Mouse (Mus musculus) embryonic facial prominence, embryonic 13.5 days (tissue): ENCODE measurements around the gene Kdm5b. TPM values are rescaled to one million over a fixed set of nuclear protein-coding genes. Genes with fewer than 3 reads are reported as not detected.

Source experiments
- ATAC-seq: fragments of 200-750 bp; cut with Nextera tagmentation; 2 replicates; pipeline ENCODE4 v1.8.0; 2017; ENCODE audit warnings: low read depth; ENCODE audit not compliant: insufficient number of reproducible peaks, insufficient read depth, low FRiP score, low TSS enrichment
- H3K27ac ChIP-seq: fragments of 300-500 bp; sonication (generic); 2 replicates; pipeline ENCODE4 v1.5.1; 2015; ENCODE audit warnings: moderate library complexity, mild to moderate bottlenecking, inconsistent platforms
- H3K27me3 ChIP-seq: fragments of 300-500 bp; sonication (generic); 2 replicates; pipeline ENCODE4 v1.6.1; 2015; ENCODE audit warnings: mild to moderate bottlenecking, inconsistent platforms
- H3K36me3 ChIP-seq: fragments of 300-500 bp; sonication (generic); 2 replicates; pipeline ENCODE4 v1.6.1; 2015; ENCODE audit warnings: mild to moderate bottlenecking, inconsistent platforms
- H3K4me1 ChIP-seq: fragments of 300-500 bp; sonication (generic); 2 replicates; pipeline ENCODE4 v1.6.1; 2015; ENCODE audit warnings: inconsistent platforms
- H3K4me2 ChIP-seq: fragments of 300-500 bp; sonication (generic); 2 replicates; pipeline ENCODE4 v1.6.1; 2015; ENCODE audit warnings: moderate library complexity, mild to moderate bottlenecking, inconsistent platforms
- H3K4me3 ChIP-seq: fragments of 300-500 bp; sonication (generic); 2 replicates; pipeline ENCODE4 v1.5.1; 2015; ENCODE audit warnings: mild to moderate bottlenecking, inconsistent platforms
- H3K9ac ChIP-seq: fragments of 300-500 bp; sonication (generic); 2 replicates; pipeline ENCODE4 v1.6.1; 2015; ENCODE audit warnings: mild to moderate bottlenecking, inconsistent platforms
- H3K9me3 ChIP-seq: fragments of 300-500 bp; sonication (generic); 2 replicates; pipeline ENCODE4 v1.6.1; 2016; ENCODE audit warnings: inconsistent platforms
- WGBS: fragments of 180-500 bp; shearing (Covaris S2); methylation state at CpG from one replicate; pipeline ENCODE4 v1.1.7; 2015; ENCODE audit warnings: mixed read lengths; 5-methylcytosine and 5-hydroxymethylcytosine counted together
- polyA plus RNA-seq: library from polyadenylated mRNA; unstranded; fragments of >200 nt; fragmentation: Nextera tagmentation; extraction: Ambion mirVana; gene quantifications from 2 replicates; pipeline ENCODE4 v1.2.1, GENCODE M21; 2015

Kdm5b gene
- polyA plus RNA-seq, 1 experiment from 2014 or later, result 88.9 TPM

DNA sequence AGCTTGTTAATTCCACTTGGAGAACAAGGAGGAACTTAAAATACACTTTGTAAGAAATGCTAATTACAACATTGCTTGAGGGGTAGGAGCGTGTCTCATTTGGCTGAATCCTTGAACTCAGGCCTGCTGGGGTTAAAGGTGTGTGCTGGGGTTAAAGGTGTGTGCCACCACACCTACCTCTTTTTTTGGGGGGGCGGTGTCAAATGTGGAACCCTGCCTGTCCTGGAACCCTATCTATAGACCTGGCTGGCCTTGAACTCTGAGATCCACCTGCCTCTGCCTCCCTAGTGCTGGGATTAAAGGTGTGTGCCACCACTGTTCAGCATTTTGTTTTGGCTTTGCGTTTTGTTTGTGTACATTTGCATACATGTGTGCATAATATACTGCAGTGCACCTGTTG lies 3.8 kb downstream of the Kdm5b start:
- WGBS, result 89% methylated on average over 3 of the region's 3 CpGs
- ATAC-seq, result no peak

DNA sequence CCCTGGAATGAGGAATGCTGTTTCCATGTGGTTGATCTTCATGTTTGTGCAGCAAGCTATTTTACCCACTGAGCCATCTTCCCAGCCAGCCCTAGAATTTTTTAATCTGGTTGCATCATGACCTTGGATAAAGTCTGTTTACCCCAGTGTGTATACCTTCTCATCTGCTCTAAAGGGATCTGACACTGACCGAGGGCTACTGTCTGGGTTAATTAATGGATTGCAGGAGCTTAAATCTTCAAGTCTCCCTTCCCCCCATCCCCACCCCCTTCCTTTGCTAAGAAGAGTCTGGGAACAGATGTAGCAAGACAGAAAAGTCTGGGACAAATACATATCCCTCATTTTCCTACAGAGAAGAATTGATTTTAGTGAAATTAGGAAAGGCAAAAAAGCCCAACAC lies 7.5 kb downstream of the Kdm5b start:
- Histone ChIP-seq H3K4me3 (no peak overlapping the region), H3K36me3 (no peaks in the 10 kb centered on the region)
- WGBS, result 37% methylated on average over 1 of the region's 1 CpGs

More for the DNA sequence above, 3.8 kb downstream of the Kdm5b start:
- Histone ChIP-seq H3K36me3 (no peaks in the 10 kb centered on the region), H3K9me3 (no peaks in the 10 kb centered on the region), H3K4me1 (peaks cover 36% of the 10 kb centered on the region), H3K27me3 (no peaks in the 10 kb centered on the region), H3K9ac (no peak overlapping the region), H3K4me3 (no peak overlapping the region), H3K4me2 (peak overlapping the region; percentile 24; the same call in 1 of the 2 replicates), H3K27ac (no peak overlapping the region)

DNA sequence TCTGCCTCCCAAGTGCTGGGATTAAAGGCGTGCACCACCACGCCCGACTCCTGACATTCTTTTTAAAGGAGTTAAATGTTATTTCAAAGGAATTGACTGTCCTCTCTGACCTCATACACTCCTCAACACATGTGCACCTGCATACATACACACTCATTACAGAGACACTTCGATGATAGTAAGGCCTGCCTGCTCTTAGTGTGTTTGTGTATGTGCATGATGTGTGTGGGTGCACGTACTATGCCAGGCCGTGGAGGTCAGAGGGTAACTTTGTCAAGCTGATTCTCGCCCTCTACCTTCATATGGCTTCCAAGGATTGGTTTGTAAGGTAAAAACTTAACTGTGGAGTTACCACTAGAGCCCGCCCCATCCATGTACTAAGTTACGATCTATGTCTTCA lies 10.2 kb downstream of the Kdm5b start:
- no peak overlapping the region for H3K4me2 ChIP-seq
- H3K27me3 ChIP-seq, result no peaks in the 10 kb centered on the region
- 92% methylated on average over 9 of the region's 9 CpGs for WGBS
- no peak overlapping the region for H3K27ac ChIP-seq
- H3K9ac ChIP-seq, result no peak overlapping the region
- ATAC-seq, result no peak
- no peaks in the 10 kb centered on the region; the same call in 1 of the 2 replicates for H3K36me3 ChIP-seq
- H3K9me3 ChIP-seq, result no peaks in the 10 kb centered on the region
- H3K4me1 ChIP-seq, result peaks cover 14% of the 10 kb centered on the region
- H3K4me3 ChIP-seq, result no peak overlapping the region

More for the DNA sequence above, 7.5 kb downstream of the Kdm5b start:
- H3K4me1 ChIP-seq, result peaks cover 29% of the 10 kb centered on the region
- ATAC-seq, result no peak
- no peak overlapping the region for H3K9ac ChIP-seq
- no peaks in the 10 kb centered on the region for H3K27me3 ChIP-seq
- H3K9me3 ChIP-seq, result no peaks in the 10 kb centered on the region
- no peak overlapping the region for H3K27ac ChIP-seq
- H3K4me2 ChIP-seq, result no peak overlapping the region

DNA sequence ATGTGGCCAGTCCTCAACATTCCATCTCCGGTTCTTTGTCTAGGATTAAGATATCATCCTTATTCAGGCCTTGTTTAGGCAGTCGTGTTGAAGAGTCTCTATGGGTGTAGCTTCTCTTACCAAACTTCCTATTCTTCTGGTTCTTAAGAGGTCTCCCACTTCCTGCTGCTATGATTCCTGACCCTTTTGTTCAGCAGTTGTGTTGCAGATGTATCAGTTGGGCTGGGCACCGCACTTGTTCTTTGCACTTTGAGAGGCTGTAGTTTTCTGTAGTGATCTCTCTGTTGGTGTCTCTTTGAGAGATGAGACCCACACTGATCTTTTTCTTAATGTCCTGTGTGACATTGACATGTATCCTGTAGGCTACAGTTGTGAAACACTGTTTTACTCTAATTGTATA lies 10.7 kb downstream of the Kdm5b start:
- H3K4me2 ChIP-seq, result no peak overlapping the region
- ATAC-seq, result no peak
- peaks cover 9% of the 10 kb centered on the region for H3K4me1 ChIP-seq
- no peak overlapping the region for H3K27ac ChIP-seq
- WGBS, result 69% methylated on average over 3 of the region's 3 CpGs
- no peaks in the 10 kb centered on the region; the same call in 1 of the 2 replicates for H3K36me3 ChIP-seq
- H3K9ac ChIP-seq, result no peak overlapping the region
- no peak overlapping the region for H3K4me3 ChIP-seq
- no peaks in the 10 kb centered on the region for H3K27me3 ChIP-seq
- no peaks in the 10 kb centered on the region for H3K9me3 ChIP-seq

DNA sequence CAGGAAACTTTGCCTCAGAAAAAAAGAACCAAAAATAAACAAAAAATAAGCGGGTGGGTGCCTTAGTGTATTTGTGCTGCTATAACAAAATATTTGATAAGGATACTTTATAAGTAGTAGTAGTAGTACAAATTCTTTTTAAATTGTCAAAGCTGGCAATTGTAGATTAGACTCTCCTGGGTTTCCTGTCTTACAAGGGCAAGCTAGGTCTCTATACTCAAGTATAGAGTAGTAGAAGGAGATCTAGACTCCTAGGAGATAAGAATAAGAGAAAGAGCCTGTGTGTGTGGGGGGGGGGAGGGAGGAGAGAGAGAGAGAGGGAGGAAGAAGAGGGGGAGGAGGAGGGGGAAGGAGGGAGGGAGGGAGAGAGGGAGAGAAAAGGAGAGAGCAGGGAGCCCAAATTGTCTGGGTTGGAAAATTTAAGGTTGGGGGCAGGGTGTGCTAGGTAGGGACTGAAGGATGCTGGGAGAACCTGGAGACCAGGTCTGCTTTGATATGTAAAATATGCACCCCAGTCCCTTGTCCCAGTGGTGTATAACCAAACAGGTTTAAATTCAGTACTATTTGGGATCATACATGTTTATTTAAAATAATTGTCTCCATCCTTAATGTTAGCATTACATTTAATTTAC lies 13.4 kb downstream of the Kdm5b start:
- Histone ChIP-seq H3K36me3 (no peaks in the 10 kb centered on the region; the same call in 1 of the 2 replicates), H3K9me3 (no peaks in the 10 kb centered on the region), H3K4me3 (no peak overlapping the region), H3K4me2 (no peak overlapping the region), H3K27ac (no peak overlapping the region), H3K27me3 (no peaks in the 10 kb centered on the region), H3K9ac (no peak overlapping the region), H3K4me1 (peaks cover 6% of the 10 kb centered on the region)
- 79% methylated on average over 1 of the region's 1 CpGs for WGBS
- ATAC-seq, result no peak

DNA sequence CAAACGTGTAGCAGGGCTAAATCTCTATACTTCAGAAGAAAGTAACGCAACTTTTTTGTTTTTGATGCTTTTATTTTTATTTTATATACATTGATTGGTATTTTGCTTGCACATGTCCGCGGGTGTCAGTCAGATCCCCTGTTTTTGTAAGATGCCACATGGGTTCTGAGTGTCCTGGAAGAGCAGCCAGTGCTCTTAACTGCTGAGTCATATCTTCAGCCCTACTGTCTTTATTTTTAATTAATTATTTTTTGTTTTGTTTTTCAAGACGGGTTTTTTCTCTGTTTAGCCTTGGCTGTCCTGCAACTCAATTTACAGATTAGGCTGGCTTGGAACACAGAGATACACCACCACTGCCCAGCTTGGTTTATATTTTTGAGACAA lies 14.0 kb downstream of the Kdm5b start:
- Histone ChIP-seq H3K36me3 (no peaks in the 10 kb centered on the region; the same call in 1 of the 2 replicates), H3K9me3 (no peaks in the 10 kb centered on the region), H3K27me3 (no peaks in the 10 kb centered on the region), H3K9ac (no peak overlapping the region), H3K27ac (no peak overlapping the region), H3K4me2 (no peak overlapping the region), H3K4me1 (peaks cover 6% of the 10 kb centered on the region; the same call in 1 of the 2 replicates), H3K4me3 (no peak overlapping the region)
- 77% methylated on average over 5 of the region's 5 CpGs for WGBS
- no peak for ATAC-seq

DNA sequence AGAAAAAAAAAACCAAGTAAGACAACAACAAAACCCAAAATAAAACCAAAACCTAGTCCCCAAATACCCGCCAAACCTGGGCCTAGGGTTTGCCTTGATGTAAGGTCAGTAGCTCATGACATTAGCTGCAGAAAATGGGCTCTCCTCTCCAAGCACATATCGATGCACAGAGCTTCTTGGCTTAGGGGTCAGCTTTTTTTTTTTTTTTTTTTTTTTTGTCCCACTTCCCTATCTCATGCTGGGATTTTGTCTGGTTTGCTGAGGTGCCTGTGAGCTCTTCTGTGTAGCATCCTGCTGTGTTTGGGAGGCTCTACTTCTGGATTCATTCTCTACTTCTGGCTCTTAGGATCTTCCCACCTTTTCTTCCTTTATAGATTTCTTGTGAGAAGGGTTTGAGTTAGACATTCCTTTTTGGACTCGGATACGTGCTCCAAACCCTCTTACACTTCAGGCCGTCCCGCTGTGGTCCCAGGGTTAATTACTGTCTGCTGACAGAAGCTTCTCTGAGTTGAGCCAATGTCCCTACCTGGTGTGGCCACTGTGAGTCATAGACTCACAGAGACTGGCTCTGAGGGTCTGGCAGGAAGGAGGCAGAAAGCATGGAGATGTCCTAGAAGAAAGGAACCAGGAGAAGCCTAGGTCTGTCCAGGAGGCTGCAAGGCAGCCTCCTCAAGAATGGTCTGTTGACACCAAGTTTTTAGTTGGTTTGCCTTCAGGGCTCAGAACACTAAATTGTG lies 17.6 kb downstream of the Kdm5b start:
- Histone ChIP-seq H3K4me3 (no peak overlapping the region), H3K9ac (no peak overlapping the region), H3K4me1 (no peaks in the 10 kb centered on the region), H3K27me3 (no peaks in the 10 kb centered on the region), H3K4me2 (no peak overlapping the region), H3K36me3 (peaks cover 4% of the 10 kb centered on the region), H3K27ac (no peak overlapping the region), H3K9me3 (no peaks in the 10 kb centered on the region)
- no peak for ATAC-seq
- WGBS, result 84% methylated on average over 6 of the region's 6 CpGs

DNA sequence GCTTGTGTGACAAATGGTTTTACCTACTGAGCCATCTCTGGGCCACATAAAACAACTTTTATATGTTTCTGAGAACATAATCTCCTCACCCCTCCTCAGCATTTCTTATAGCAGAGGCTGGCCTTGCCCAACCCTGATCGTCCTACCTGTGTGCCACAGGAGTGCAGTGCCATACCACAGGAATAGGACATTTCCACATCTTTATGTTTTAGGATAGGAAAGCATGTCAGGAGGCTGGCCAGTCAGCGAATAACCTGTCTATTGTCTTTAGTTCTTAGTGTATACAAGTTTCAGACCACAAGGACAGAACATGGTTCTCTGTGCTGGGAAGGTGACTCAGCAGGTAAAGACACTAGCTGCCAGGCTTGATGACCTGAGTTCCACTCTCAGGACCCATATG lies 20.8 kb downstream of the Kdm5b start:
- WGBS, result 93% methylated on average over 2 of the region's 2 CpGs
- H3K36me3 ChIP-seq, result peaks cover 8% of the 10 kb centered on the region

DNA sequence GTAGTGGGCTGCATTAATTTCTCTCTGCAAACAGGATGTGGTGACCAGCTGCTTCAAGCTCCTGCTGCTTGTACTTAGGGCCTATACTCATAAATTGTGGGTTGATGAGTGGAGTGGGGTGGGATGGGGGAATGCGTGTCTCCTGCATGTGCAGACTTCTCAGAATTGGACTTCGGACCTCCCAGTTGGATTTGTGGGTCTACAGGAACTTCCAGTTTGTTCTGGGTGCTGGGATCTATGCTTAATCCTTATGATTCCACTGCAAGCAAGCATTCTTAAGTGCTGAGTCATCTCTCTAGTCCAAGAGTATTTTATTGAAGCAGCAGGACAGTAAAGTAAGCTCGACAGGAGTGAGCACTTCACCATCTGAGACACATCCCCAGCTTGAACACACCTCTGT lies 23.6 kb downstream of the Kdm5b start:
- H3K4me2 ChIP-seq, result no peak overlapping the region
- H3K27me3 ChIP-seq, result no peaks in the 10 kb centered on the region
- H3K27ac ChIP-seq, result no peak overlapping the region
- no peak overlapping the region for H3K4me3 ChIP-seq
- H3K36me3 ChIP-seq, result peaks cover 26% of the 10 kb centered on the region
- WGBS, result 72% methylated on average over 3 of the region's 3 CpGs
- no peaks in the 10 kb centered on the region for H3K9me3 ChIP-seq
- H3K4me1 ChIP-seq, result 0 out of 2 replicates have a peak, but pooled peaks cover 11% of the 10 kb centered on the region
- no peak for ATAC-seq
- no peak overlapping the region for H3K9ac ChIP-seq

More for the DNA sequence above, 20.8 kb downstream of the Kdm5b start:
- ATAC-seq, result no peak
- Histone ChIP-seq H3K27me3 (no peaks in the 10 kb centered on the region), H3K4me1 (0 out of 2 replicates have a peak, but pooled peaks cover 11% of the 10 kb centered on the region), H3K9ac (no peak overlapping the region), H3K27ac (no peak overlapping the region), H3K4me3 (no peak overlapping the region), H3K4me2 (no peak overlapping the region), H3K9me3 (no peaks in the 10 kb centered on the region)

DNA sequence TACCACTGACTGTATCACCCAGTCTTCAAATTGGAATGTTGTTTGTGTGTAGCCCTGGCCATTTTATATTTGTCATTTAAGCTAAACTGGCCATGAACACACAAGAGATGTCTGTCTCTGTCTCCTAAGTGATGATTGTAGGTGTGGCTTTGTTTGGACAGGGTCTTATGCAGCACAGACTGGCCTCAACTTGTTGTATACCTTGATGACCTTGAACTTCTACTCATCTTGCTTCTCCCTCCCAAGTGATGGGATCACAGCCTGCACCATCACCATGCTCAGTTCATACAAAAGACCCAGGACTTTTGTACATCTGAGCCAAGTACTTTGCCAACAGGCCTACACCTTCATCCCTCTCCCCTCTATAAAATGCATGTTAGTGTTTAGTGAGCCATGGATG lies 29.7 kb downstream of the Kdm5b start:
- Histone ChIP-seq H3K36me3 (peaks cover 73% of the 10 kb centered on the region), H3K4me2 (no peak overlapping the region), H3K27me3 (no peaks in the 10 kb centered on the region), H3K27ac (no peak overlapping the region), H3K4me1 (no peaks in the 10 kb centered on the region), H3K9me3 (no peaks in the 10 kb centered on the region), H3K4me3 (no peak overlapping the region), H3K9ac (no peak overlapping the region)
- ATAC-seq, result no peak

DNA sequence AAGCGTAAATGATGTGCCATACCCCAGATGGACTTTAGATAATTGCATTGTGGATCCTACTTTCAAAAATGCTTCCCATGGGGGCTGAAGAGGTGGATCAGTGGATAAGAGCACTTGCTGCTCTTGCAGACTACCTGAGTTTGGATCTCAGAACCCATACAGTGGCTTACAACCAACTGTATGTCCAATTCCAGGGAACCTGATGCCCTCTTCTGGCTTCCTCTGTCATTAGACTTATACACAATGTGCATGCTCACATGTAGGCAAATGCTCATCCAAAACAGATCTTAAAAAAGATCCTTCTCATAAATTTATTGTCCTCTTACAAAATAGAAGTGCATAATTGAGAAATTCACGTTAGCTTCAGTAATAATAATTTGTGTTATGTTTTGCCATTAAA lies 31.8 kb downstream of the Kdm5b start:
- Histone ChIP-seq H3K9me3 (no peaks in the 10 kb centered on the region), H3K4me3 (no peak overlapping the region), H3K27ac (no peak overlapping the region), H3K36me3 (peaks cover 81% of the 10 kb centered on the region), H3K27me3 (no peaks in the 10 kb centered on the region), H3K4me1 (no peaks in the 10 kb centered on the region), H3K4me2 (no peak overlapping the region), H3K9ac (no peak overlapping the region)
- no peak for ATAC-seq
- 96% methylated on average over 2 of the region's 2 CpGs for WGBS
